Mouse (Mus musculus): ENCODE measurements around the gene Kalrn.

The Kalrn gene

GRCm38 (mm10) chr16:33990712-33991111 lies 582.6 kb downstream of the Kalrn start:
- no peak for DNase-seq (ENCODE audit: low read depth, low spot score)

GRCm38 (mm10) chr16:33989106-33989505 lies 584.2 kb downstream of the Kalrn start:
- DNase-seq (ENCODE audit: low read depth, low spot score) = no peak

GRCm38 (mm10) chr16:33988358-33989012 lies 584.8 kb downstream of the Kalrn start:
- DNase-seq (ENCODE audit: low read depth, low spot score) = peak; percentile 93

- no peak for DNase-seq (ENCODE audit: low read depth, low spot score)
These were observed 586.3 kb downstream of the Kalrn start for GRCm38 (mm10) chr16:33986993-33987392.

- no peak for DNase-seq (ENCODE audit: low read depth, low spot score)
These were observed 588.0 kb downstream of the Kalrn start for GRCm38 (mm10) chr16:33985372-33985771.

GRCm38 (mm10) chr16:33983712-33984111 lies 589.6 kb downstream of the Kalrn start:
- no peak for DNase-seq (ENCODE audit: low read depth, low spot score)

GRCm38 (mm10) chr16:33979855-33980254 lies 593.5 kb downstream of the Kalrn start:
- no peak for DNase-seq (ENCODE audit: low read depth, low spot score)

GRCm38 (mm10) chr16:33967283-33967640 lies 606.1 kb downstream of the Kalrn start:
- no peak for DNase-seq (ENCODE audit: low read depth, low spot score)

- peak; percentile 91 for DNase-seq (ENCODE audit: low read depth, low spot score)
These were observed 606.6 kb downstream of the Kalrn start, which contains the start of gene Umps for GRCm38 (mm10) chr16:33966538-33967282. TSS of gene Umps (minus strand) at chr16:33967038.

- DNase-seq (ENCODE audit: low read depth, low spot score) = peak; percentile 42
These were observed 607.3 kb downstream of the Kalrn start for GRCm38 (mm10) chr16:33965878-33966537.

GRCm38 (mm10) chr16:33963509-33963908 lies 609.8 kb downstream of the Kalrn start:
- DNase-seq (ENCODE audit: low read depth, low spot score) = no peak

- no peak for DNase-seq (ENCODE audit: low read depth, low spot score)
These were observed 618.5 kb downstream of the Kalrn start for GRCm38 (mm10) chr16:33954793-33955192.

- no peak for DNase-seq (ENCODE audit: low read depth, low spot score)
These were observed 620.3 kb downstream of the Kalrn start for GRCm38 (mm10) chr16:33953008-33953407.

- peak; percentile 75 for DNase-seq (ENCODE audit: low read depth, low spot score)
These were observed 622.5 kb downstream of the Kalrn start for GRCm38 (mm10) chr16:33950830-33951229.

- no peak for DNase-seq (ENCODE audit: low read depth, low spot score)
These were observed 622.9 kb downstream of the Kalrn start for GRCm38 (mm10) chr16:33950386-33950785.

GRCm38 (mm10) chr16:33947664-33948571 lies 625.4 kb downstream of the Kalrn start:
- no peak for DNase-seq (ENCODE audit: low read depth, low spot score)

- no peak for DNase-seq (ENCODE audit: low read depth, low spot score)
These were observed 627.3 kb downstream of the Kalrn start for GRCm38 (mm10) chr16:33946021-33946420.

GRCm38 (mm10) chr16:33944772-33945171 lies 628.6 kb downstream of the Kalrn start:
- DNase-seq (ENCODE audit: low read depth, low spot score) = no peak

GRCm38 (mm10) chr16:33944126-33944525 lies 629.2 kb downstream of the Kalrn start:
- no peak for DNase-seq (ENCODE audit: low read depth, low spot score)

GRCm38 (mm10) chr16:33943388-33943787 lies 629.9 kb downstream of the Kalrn start:
- no peak for DNase-seq (ENCODE audit: low read depth, low spot score)

GRCm38 (mm10) chr16:33942341-33942740 lies 631.0 kb downstream of the Kalrn start:
- no peak for DNase-seq (ENCODE audit: low read depth, low spot score)

Measured in A20 (cell line).